Mouse (Mus musculus): ENCODE results near the gene Tm9sf2. TPM values are rescaled to one million over a fixed set of nuclear protein-coding genes. Genes with fewer than 3 reads are reported as not detected.

The Tm9sf2 gene
- polyA plus RNA-seq, 1 experiment from 2014 or later: 126 TPM

DNA sequence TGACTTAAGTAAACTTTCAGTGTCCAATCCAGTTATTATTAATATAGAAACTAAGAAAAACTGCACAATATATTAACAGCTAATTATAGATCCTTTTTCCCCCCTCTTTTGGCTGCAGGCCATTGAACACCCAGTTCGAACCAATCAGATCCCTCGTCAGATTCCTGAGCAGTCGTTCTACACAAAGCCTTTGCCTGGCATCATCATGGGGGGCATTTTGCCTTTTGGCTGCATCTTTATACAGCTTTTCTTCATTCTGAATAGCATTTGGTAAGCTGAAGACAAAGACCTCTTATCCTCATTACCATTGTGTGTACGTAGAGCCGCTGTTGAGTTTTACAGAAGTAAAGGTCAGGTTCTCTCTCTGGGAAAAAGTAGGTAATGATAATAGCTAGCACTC is 43.8 kb downstream of the Tm9sf2 start:
- no peaks in the 10 kb centered on the region for H3K27me3 ChIP-seq (ENCODE audit: insufficient read depth, poor library complexity, severe bottlenecking)
- 91% methylated on average over 5 of the region's 5 CpGs for WGBS
- DNase-seq (ENCODE audit: low spot score): no peak
- H3K4me1 ChIP-seq: no peaks in the 10 kb centered on the region
- H3K36me3 ChIP-seq: peaks cover 90% of the 10 kb centered on the region
- H3K4me3 ChIP-seq: no peak overlapping the region
- no peak overlapping the region for H3K27ac ChIP-seq
- no peaks in the 10 kb centered on the region for H3K9me3 ChIP-seq

DNA sequence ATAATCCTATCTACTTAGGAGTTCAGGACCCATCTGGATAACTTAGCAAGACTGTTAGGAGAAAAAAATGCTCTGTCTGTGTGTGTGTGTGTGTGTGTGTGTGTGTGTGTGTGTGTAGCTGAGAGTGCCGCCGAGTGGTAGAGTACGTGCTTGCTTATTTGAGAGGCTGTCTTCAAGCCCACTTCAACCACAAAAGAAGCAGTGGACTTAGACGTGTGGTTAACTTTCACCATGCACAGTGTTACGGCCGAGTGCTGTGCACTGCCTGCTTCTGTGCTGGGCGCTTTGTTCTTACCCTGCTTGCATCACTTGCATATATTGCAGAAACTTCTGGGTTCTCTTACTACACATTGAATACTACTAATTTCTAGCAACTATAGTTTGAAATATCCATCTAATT is 50.9 kb downstream of the Tm9sf2 start:
- H3K36me3 ChIP-seq: peaks cover 60% of the 10 kb centered on the region
- DNase-seq (ENCODE audit: low spot score): no peak
- 92% methylated on average over 7 of the region's 7 CpGs for WGBS

DNA sequence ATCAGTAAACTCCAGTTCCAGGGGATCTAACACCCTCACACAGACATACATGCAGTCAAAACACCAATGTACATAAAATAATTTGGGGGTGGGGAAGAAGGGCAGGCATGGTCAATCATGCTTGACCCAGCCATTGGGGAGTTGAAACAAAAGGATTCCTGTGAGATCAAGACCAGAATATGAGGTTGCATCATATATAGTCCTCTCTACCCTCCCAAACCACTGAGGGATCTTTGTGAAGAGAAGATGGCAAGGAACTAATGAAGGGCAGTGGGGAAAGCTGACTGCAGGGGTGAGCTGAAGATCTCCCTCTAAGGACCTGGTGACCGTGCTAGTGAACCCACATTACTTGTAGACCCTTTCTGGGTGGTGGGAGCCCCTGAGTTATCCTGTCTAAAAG is 54.1 kb downstream of the Tm9sf2 start:
- peaks cover 45% of the 10 kb centered on the region for H3K36me3 ChIP-seq
- WGBS: 82% methylated on average over 1 of the region's 1 CpGs

More for the DNA sequence above, 50.9 kb downstream of the Tm9sf2 start:
- no peaks in the 10 kb centered on the region for H3K27me3 ChIP-seq (ENCODE audit: insufficient read depth, poor library complexity, severe bottlenecking)
- H3K9me3 ChIP-seq: no peaks in the 10 kb centered on the region
- no peak overlapping the region for H3K4me3 ChIP-seq
- H3K4me1 ChIP-seq: no peaks in the 10 kb centered on the region
- H3K27ac ChIP-seq: no peak overlapping the region

GRCm38 (mm10) chr14:122168912-122169311 is 62.1 kb downstream of the Tm9sf2 start:
- Histone ChIP-seq H3K9me3 (no peaks in the 10 kb centered on the region), H3K36me3 (peaks cover 9% of the 10 kb centered on the region; the same call in 1 of the 2 replicates), H3K4me1 (0 out of 2 replicates have a peak, but pooled peaks cover 2% of the 10 kb centered on the region), H3K4me3 (no peak overlapping the region), H3K27ac (no peak overlapping the region), H3K27me3 (ENCODE audit: insufficient read depth, poor library complexity, severe bottlenecking) (no peaks in the 10 kb centered on the region)
- no peak for DNase-seq (ENCODE audit: low spot score)
- 82% methylated on average over 7 of the region's 7 CpGs for WGBS

More for the DNA sequence above, 54.1 kb downstream of the Tm9sf2 start:
- Histone ChIP-seq H3K27me3 (ENCODE audit: insufficient read depth, poor library complexity, severe bottlenecking) (no peaks in the 10 kb centered on the region), H3K9me3 (no peaks in the 10 kb centered on the region), H3K4me3 (no peak overlapping the region), H3K4me1 (no peaks in the 10 kb centered on the region), H3K27ac (no peak overlapping the region)
- DNase-seq (ENCODE audit: low spot score): peak; percentile 36

GRCm38 (mm10) chr14:122170202-122170781 is 63.5 kb downstream of the Tm9sf2 start:
- H3K36me3 ChIP-seq: no peaks in the 10 kb centered on the region
- WGBS: 74% methylated on average over 7 of the region's 7 CpGs
- no peak overlapping the region for H3K4me3 ChIP-seq
- no peaks in the 10 kb centered on the region for H3K27me3 ChIP-seq (ENCODE audit: insufficient read depth, poor library complexity, severe bottlenecking)
- H3K27ac ChIP-seq: no peak overlapping the region
- 0 out of 2 replicates have a peak, but pooled peaks cover 2% of the 10 kb centered on the region for H3K4me1 ChIP-seq
- H3K9me3 ChIP-seq: no peaks in the 10 kb centered on the region
- no peak for DNase-seq (ENCODE audit: low spot score)

DNA sequence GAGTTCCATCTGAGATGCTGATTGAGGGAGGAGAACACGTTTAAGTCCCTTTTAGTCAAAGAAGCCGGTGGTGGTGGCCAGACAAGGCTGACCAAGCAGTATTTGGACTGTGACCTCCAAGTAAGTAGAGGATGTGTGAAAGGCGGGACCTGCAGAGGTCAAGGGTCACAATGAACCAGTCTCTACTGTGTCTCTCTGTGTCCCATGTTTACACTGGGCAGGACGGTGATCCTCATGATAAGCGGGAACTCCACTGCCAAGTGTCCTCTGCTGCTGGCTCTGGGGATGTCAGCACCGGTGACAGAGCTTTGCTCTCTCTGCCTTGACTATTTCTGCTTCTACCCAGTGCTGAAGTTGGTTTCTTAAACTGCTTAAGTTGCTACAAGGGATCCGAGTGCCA is 64.2 kb downstream of the Tm9sf2 start:
- Histone ChIP-seq H3K36me3 (no peaks in the 10 kb centered on the region), H3K27me3 (ENCODE audit: insufficient read depth, poor library complexity, severe bottlenecking) (no peaks in the 10 kb centered on the region), H3K27ac (no peak overlapping the region), H3K4me1 (0 out of 2 replicates have a peak, but pooled peaks cover 2% of the 10 kb centered on the region), H3K4me3 (no peak overlapping the region), H3K9me3 (no peaks in the 10 kb centered on the region)
- DNase-seq (ENCODE audit: low spot score): no peak
- WGBS: 69% methylated on average over 7 of the region's 7 CpGs

DNA sequence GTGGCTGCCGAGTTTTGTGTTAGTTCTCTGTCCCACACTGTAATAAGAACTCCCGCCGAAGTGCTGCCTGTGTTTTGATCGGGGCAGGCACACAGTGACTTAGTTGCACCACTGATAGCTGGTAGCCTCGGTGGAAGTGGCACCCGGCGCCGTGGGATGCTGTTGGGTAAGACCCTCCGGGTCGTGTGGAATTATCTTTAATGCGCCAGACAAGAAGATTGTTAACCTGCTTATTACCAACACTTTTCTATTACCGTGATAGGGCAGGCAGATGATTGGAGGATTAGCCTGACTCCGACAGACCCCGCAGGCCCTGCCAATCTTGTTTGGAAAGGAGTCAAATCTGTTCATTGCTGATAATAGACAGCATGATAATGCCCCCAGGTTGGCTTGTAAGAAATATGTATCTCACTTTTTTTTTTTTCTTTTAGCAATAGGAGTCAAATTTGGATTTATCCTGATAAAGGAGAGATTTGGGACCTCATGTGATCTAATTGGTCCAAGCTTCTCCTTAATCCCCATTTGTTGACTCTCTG is 69.5 kb downstream of the Tm9sf2 start:
- Histone ChIP-seq H3K27me3 (ENCODE audit: insufficient read depth, poor library complexity, severe bottlenecking) (no peaks in the 10 kb centered on the region), H3K27ac (no peak overlapping the region), H3K36me3 (no peaks in the 10 kb centered on the region), H3K4me3 (no peak overlapping the region), H3K9me3 (no peaks in the 10 kb centered on the region), H3K4me1 (0 out of 2 replicates have a peak, but pooled peaks cover 11% of the 10 kb centered on the region)
- no peak for DNase-seq (ENCODE audit: low spot score)
- 84% methylated on average over 14 of the region's 14 CpGs for WGBS

DNA sequence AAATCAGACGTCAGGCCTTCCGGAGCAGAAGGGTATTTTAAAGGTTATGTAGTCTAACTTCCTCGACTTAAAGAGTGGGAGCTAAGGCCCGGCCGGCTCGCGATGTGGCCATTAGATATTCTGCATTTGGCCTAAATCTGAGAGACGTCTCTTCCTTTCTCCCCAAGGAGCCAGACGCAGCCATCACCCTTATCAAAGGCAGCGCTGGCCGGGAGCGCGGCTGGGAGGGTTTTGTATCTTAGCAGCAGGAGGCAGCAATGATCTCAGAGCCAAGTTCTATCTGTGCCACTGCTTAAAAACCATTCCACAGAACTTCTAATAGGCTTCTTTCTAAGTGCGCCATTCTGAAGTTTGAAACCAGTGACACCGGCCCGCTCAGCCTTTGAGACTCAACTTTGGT is 72.4 kb downstream of the Tm9sf2 start:
- 35% methylated on average over 16 of the region's 16 CpGs for WGBS

GRCm38 (mm10) chr14:122181078-122181814 is 74.4 kb downstream of the Tm9sf2 start, which contains the start of gene Clybl:
Gene Clybl (plus strand): TSS chr14:122181704.
- no peaks in the 10 kb centered on the region for H3K27me3 ChIP-seq (ENCODE audit: insufficient read depth, poor library complexity, severe bottlenecking)
- peak; percentile 98 for DNase-seq (ENCODE audit: low spot score)
- H3K27ac ChIP-seq: peak within 1 kb of the TSS; percentile 93
- WGBS: 3% methylated on average over 45 of the region's 45 CpGs
- H3K4me1 ChIP-seq: peaks cover 24% of the 10 kb centered on the region
- peak within 1 kb of the TSS; percentile 77 for H3K4me3 ChIP-seq
- no peaks in the 10 kb centered on the region for H3K36me3 ChIP-seq
- H3K9me3 ChIP-seq: no peaks in the 10 kb centered on the region

More for the DNA sequence above, 72.4 kb downstream of the Tm9sf2 start:
- Histone ChIP-seq H3K27me3 (ENCODE audit: insufficient read depth, poor library complexity, severe bottlenecking) (no peaks in the 10 kb centered on the region), H3K4me1 (peaks cover 24% of the 10 kb centered on the region), H3K9me3 (no peaks in the 10 kb centered on the region), H3K27ac (no peak overlapping the region), H3K4me3 (no peak overlapping the region), H3K36me3 (no peaks in the 10 kb centered on the region)
- DNase-seq (ENCODE audit: low spot score): no peak

- Histone ChIP-seq H3K9me3 (no peaks in the 10 kb centered on the region), H3K36me3 (no peaks in the 10 kb centered on the region), H3K4me3 (peak overlapping the region; percentile 77), H3K27me3 (ENCODE audit: insufficient read depth, poor library complexity, severe bottlenecking) (no peaks in the 10 kb centered on the region), H3K27ac (peak overlapping the region; percentile 93), H3K4me1 (peaks cover 24% of the 10 kb centered on the region)
- DNase-seq (ENCODE audit: low spot score): no peak
- under 1% methylated on average over 12 of the region's 12 CpGs for WGBS
Measured at GRCm38 (mm10) chr14:122181815-122182157, 74.9 kb downstream of the Tm9sf2 start.

DNA sequence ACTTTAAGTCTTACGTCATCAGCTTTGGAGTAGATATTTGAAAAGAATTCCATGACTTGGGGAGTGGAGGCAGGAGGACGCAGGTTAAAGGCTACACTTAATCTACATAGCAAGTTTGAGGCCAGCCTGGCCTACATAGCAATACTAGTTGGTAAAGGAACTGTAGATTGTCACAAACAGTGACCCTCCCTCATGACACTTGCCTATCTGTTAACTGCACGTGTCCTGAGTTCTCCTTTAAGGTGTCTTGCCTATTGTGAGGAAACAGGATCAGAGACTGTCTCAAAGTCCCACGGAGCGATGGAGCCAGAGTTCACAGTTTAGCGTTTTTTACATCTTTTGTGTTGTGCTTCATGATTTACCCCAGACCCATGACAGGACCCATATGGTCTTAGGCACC is 75.4 kb downstream of the Tm9sf2 start:
- H3K27me3 ChIP-seq (ENCODE audit: insufficient read depth, poor library complexity, severe bottlenecking): no peaks in the 10 kb centered on the region
- WGBS: 76% methylated on average over 6 of the region's 6 CpGs
- DNase-seq (ENCODE audit: low spot score): no peak

GRCm38 (mm10) chr14:122183974-122184373 is 77.1 kb downstream of the Tm9sf2 start:
- no peaks in the 10 kb centered on the region for H3K9me3 ChIP-seq
- no peak for DNase-seq (ENCODE audit: low spot score)
- H3K4me3 ChIP-seq: no peak overlapping the region
- H3K4me1 ChIP-seq: peaks cover 23% of the 10 kb centered on the region
- H3K27ac ChIP-seq: no peak overlapping the region
- no peaks in the 10 kb centered on the region for H3K36me3 ChIP-seq
- no peaks in the 10 kb centered on the region for H3K27me3 ChIP-seq (ENCODE audit: insufficient read depth, poor library complexity, severe bottlenecking)
- WGBS: 55% methylated on average over 11 of the region's 11 CpGs

More for the DNA sequence above, 75.4 kb downstream of the Tm9sf2 start:
- Histone ChIP-seq H3K4me1 (peaks cover 24% of the 10 kb centered on the region), H3K4me3 (peak overlapping the region; percentile 77; the same call in 1 of the 2 replicates), H3K36me3 (no peaks in the 10 kb centered on the region), H3K9me3 (no peaks in the 10 kb centered on the region), H3K27ac (peak overlapping the region; percentile 93; the same call in 1 of the 2 replicates)

DNA sequence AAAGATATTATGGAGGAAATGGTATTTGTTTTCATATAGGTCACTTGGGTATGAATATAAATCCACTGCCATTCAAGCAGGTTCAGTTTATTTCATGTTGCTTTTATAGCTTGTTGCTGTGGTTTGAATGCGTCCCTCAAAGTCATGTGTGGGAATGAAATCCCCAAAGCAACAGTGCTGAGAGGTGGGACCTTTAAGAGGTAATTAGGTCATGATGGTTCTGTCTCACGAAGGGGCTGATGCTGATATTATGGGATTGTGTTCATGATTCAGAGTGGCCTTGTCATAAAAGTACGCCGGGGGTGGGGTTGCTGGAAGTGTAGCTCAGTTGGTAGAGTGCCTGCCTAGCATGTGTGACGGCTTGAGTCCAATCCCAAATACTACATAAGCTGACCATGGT is 81.4 kb downstream of the Tm9sf2 start:
- no peaks in the 10 kb centered on the region for H3K4me1 ChIP-seq
- no peaks in the 10 kb centered on the region for H3K9me3 ChIP-seq
- H3K27me3 ChIP-seq (ENCODE audit: insufficient read depth, poor library complexity, severe bottlenecking): no peaks in the 10 kb centered on the region
- no peak overlapping the region for H3K4me3 ChIP-seq
- 87% methylated on average over 5 of the region's 5 CpGs for WGBS
- H3K27ac ChIP-seq: no peak overlapping the region
- H3K36me3 ChIP-seq: no peaks in the 10 kb centered on the region
- no peak for DNase-seq (ENCODE audit: low spot score)

Measured in heart, embryonic 10.5 days (tissue).